Mouse (Mus musculus) limb, embryonic 10.5 days (tissue): ENCODE measurements at regions not wholly inside any gene's neighbourhood (a gene's known extent, or its start where the extent isn't known, plus 50 kb on each side); places are given as distances from the start of the nearest gene placed in this dataset.

ENCODE experiments used
- DNase-seq: peaks from one replicate; pipeline ENCODE4 v3.0.0-alpha.2; 2017; ENCODE audit warnings: low spot score
- H3K27ac ChIP-seq: fragments of 300-500 bp; sonication (generic); 2 replicates; pipeline ENCODE4 v1.5.1; 2016; ENCODE audit warnings: mild to moderate bottlenecking
- H3K27me3 ChIP-seq: fragments of 300-500 bp; sonication (generic); 2 replicates; pipeline ENCODE4 v1.6.1; 2016; ENCODE audit warnings: low read depth, mild to moderate bottlenecking; ENCODE audit not compliant: poor library complexity, severe bottlenecking
- H3K36me3 ChIP-seq: fragments of 300-500 bp; sonication (generic); 2 replicates; pipeline ENCODE4 v1.6.1; 2016; ENCODE audit warnings: mild to moderate bottlenecking, moderate library complexity
- H3K4me1 ChIP-seq: fragments of 300-500 bp; sonication (generic); 2 replicates; pipeline ENCODE4 v1.6.1; 2016
- H3K4me3 ChIP-seq: fragments of 300-500 bp; sonication (generic); 2 replicates; pipeline ENCODE4 v1.5.1; 2016; ENCODE audit warnings: mild to moderate bottlenecking, moderate library complexity
- H3K9me3 ChIP-seq: fragments of 300-500 bp; sonication (generic); replicated peaks from 2 replicates; pipeline ENCODE4 v1.6.1; 2016; ENCODE audit warnings: mild to moderate bottlenecking
- WGBS: fragments of 180-500 bp; shearing (Covaris S2); methylation state at CpG from one replicate; pipeline ENCODE4 v1.1.7; 2016; 5-methylcytosine and 5-hydroxymethylcytosine counted together

- Histone ChIP-seq H3K4me1 (peaks cover 31% of the 10 kb centered on the region), H3K27me3 (no peaks in the 10 kb centered on the region; the same call in 1 of the 2 replicates), H3K36me3 (no peaks in the 10 kb centered on the region), H3K4me3 (peak overlapping the region; percentile 54), H3K27ac (peak overlapping the region; percentile 91), H3K9me3 (no peaks in the 10 kb centered on the region)
- 2% methylated on average over 25 of the region's 25 CpGs for WGBS
- DNase-seq, result peak; percentile 78
These were observed 164.3 kb upstream of the Lef1 start for GRCm38 (mm10) chr3:130945861-130946449.

DNA sequence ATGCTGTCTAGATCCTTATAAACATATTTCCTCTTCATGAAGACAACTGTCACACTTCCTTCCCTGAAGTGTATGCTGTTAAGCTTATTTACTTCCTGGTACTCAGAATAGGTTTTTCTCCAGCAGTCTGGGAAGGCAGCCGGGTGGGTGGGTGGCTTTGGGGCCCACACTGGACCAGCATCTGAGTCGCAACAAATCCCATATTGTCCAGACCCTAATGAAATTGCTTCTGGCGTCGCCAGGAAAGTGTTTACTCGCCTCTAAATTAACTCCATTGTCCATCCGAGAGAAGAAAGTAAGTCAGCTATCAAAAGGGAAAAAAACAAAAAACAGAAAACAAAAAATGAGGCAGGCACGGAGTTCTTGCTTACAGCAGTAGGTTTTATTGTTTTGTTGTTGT lies 164.9 kb upstream of the Lef1 start:
- DNase-seq, result no peak
- Histone ChIP-seq H3K4me1 (peaks cover 31% of the 10 kb centered on the region), H3K27me3 (no peaks in the 10 kb centered on the region; the same call in 1 of the 2 replicates), H3K4me3 (peak overlapping the region; percentile 54), H3K36me3 (no peaks in the 10 kb centered on the region), H3K27ac (peak overlapping the region; percentile 91), H3K9me3 (no peaks in the 10 kb centered on the region)
- WGBS, result 8% methylated on average over 7 of the region's 7 CpGs

- WGBS, result 96% methylated on average over 6 of the region's 6 CpGs
- no peak overlapping the region for H3K4me3 ChIP-seq
These were observed 166.0 kb upstream of the Lef1 start for GRCm38 (mm10) chr3:130944241-130944640.

DNA sequence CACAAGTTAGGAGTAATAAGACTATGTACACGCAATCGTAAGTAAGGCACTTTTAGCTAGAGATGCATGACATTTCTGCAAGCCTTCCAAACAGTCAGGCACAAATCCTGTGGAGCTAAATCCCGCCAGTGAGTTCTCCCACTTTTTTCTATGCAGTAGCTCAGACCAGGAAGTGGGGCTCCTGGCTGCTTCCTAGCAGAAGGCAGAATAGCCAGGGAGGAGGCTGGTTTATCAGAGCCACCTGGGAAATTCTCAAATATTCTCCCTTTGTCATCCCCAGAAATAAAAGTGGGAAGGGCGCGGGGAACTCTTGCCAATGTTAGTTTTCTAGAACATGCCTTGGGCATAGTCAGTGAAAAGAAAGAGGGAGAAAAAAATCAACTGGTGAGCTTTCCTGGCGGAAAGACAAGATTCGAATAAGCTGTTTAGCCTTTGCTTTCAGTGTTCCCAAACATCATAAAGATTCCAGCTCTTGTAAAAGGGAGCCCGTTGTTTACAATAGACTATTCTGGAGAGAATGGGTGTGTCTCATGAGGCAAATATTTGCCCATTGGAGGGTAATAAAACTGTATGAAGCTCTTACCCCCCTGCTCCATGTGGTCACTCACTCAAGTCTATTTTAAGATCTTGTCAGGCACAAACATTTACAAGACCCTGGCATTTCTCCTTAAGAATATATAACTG lies 167.2 kb upstream of the Lef1 start:
- H3K27me3 ChIP-seq, result no peaks in the 10 kb centered on the region; the same call in 1 of the 2 replicates
- H3K9me3 ChIP-seq, result no peaks in the 10 kb centered on the region
- peaks cover 31% of the 10 kb centered on the region for H3K4me1 ChIP-seq
- H3K4me3 ChIP-seq, result no peak overlapping the region
- H3K36me3 ChIP-seq, result no peaks in the 10 kb centered on the region
- H3K27ac ChIP-seq, result no peak overlapping the region
- DNase-seq, result no peak
- 79% methylated on average over 8 of the region's 8 CpGs for WGBS

More at GRCm38 (mm10) chr3:130944241-130944640, 166.0 kb upstream of the Lef1 start:
- Histone ChIP-seq H3K4me1 (peaks cover 31% of the 10 kb centered on the region), H3K27ac (0 out of 2 replicates have a peak overlapping the region, but pooled peaks have one; percentile 15), H3K9me3 (no peaks in the 10 kb centered on the region), H3K27me3 (no peaks in the 10 kb centered on the region; the same call in 1 of the 2 replicates), H3K36me3 (no peaks in the 10 kb centered on the region)
- DNase-seq, result no peak

DNA sequence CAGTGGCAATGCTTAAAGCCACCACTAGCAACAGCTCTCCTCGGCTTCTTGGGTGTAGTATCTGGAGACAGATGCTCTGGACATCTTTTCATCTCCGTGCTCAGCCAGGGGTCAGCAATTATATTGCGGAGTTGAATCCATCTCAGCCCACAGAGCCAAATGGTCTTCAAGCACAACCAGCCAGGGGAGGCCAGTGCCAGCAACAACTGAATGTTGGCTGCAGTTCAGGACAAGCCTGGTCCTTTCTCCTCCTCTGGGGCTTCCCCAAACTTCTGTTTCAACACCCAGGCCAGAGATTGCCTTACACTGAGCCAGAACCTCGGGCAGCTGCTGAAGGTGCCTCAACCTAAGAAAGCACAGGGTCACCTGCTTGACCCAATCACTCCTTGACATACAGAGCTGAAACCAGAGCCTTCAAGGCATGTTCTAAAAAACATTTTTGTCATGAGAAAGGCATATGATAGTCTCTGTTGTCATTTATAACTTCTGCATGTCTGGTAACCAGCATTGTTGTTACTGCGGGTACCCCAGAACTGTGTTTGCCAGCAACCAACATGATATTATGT lies 169.9 kb upstream of the Lef1 start:
- no peak for DNase-seq
- Histone ChIP-seq H3K27me3 (peaks cover 7% of the 10 kb centered on the region; the same call in 1 of the 2 replicates), H3K9me3 (no peaks in the 10 kb centered on the region), H3K4me3 (no peak overlapping the region), H3K36me3 (no peaks in the 10 kb centered on the region), H3K27ac (no peak overlapping the region), H3K4me1 (peaks cover 32% of the 10 kb centered on the region)
- WGBS, result 75% methylated on average over 5 of the region's 5 CpGs

DNA sequence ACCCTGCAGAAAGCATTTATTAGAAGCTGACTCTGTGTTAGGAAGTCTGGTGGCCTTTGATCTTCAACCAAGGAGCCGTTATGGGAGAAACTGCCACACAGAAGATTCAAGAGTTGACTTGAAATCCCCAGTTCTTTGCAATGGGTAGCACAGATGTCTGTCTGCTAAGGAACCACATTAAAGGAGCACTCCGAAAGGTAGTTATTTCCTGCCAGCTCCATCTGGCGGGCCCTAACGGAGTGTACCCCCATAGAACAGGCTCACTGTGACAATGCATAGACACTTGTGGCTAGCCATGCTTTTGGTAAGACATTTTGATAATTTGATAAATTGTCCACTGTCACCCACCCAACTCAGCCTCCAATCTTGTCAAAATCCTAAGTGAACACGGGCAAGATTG lies 173.3 kb upstream of the Lef1 start:
- Histone ChIP-seq H3K4me1 (peaks cover 21% of the 10 kb centered on the region), H3K4me3 (no peak overlapping the region), H3K27me3 (peaks cover 11% of the 10 kb centered on the region; the same call in 1 of the 2 replicates), H3K27ac (no peak overlapping the region), H3K36me3 (no peaks in the 10 kb centered on the region), H3K9me3 (no peaks in the 10 kb centered on the region)
- no peak for DNase-seq
- WGBS, result 42% methylated on average over 5 of the region's 5 CpGs

DNA sequence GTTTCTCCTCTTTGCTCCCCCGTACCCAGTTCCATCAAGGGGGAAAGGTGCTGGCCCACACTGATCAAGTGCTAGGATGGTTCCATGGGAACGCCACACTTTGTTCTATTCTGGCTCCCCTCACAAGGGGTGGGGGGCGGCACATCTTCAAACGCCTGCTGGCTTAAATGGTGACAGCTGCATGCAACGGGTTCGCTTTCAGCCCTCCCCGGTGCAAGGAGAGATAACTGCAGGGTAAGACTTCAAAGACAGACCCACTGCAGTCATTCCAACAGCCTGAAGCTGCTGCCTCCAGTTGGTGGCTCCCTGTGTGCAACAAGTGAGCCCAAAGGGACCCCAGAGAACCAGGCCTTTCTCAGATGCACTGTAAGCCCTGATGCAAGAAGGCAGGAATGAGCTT lies 173.9 kb upstream of the Lef1 start:
- H3K27me3 ChIP-seq, result peaks cover 11% of the 10 kb centered on the region; the same call in 1 of the 2 replicates
- H3K9me3 ChIP-seq, result no peaks in the 10 kb centered on the region
- no peaks in the 10 kb centered on the region for H3K36me3 ChIP-seq
- H3K27ac ChIP-seq, result peak overlapping the region; percentile 43; the same call in 1 of the 2 replicates
- H3K4me1 ChIP-seq, result peaks cover 21% of the 10 kb centered on the region
- H3K4me3 ChIP-seq, result no peak overlapping the region
- WGBS, result 10% methylated on average over 7 of the region's 7 CpGs
- peak; percentile 40 for DNase-seq

- WGBS, result 65% methylated on average over 11 of the region's 11 CpGs
- H3K4me1 ChIP-seq, result peaks cover 21% of the 10 kb centered on the region
- H3K27me3 ChIP-seq, result peaks cover 11% of the 10 kb centered on the region; the same call in 1 of the 2 replicates
- no peaks in the 10 kb centered on the region for H3K9me3 ChIP-seq
- peak overlapping the region; percentile 43; the same call in 1 of the 2 replicates for H3K27ac ChIP-seq
- H3K36me3 ChIP-seq, result no peaks in the 10 kb centered on the region
- no peak for DNase-seq
- H3K4me3 ChIP-seq, result no peak overlapping the region
These were observed 174.3 kb upstream of the Lef1 start for GRCm38 (mm10) chr3:130935926-130936315.

GRCm38 (mm10) chr3:130935302-130935925 lies 174.9 kb upstream of the Lef1 start:
- DNase-seq, result peak; percentile 45
- H3K27ac ChIP-seq, result peak overlapping the region; percentile 43; the same call in 1 of the 2 replicates
- H3K27me3 ChIP-seq, result peaks cover 11% of the 10 kb centered on the region; the same call in 1 of the 2 replicates
- no peaks in the 10 kb centered on the region for H3K9me3 ChIP-seq
- H3K4me1 ChIP-seq, result peaks cover 21% of the 10 kb centered on the region
- H3K36me3 ChIP-seq, result no peaks in the 10 kb centered on the region
- WGBS, result 47% methylated on average over 8 of the region's 8 CpGs
- no peak overlapping the region for H3K4me3 ChIP-seq

- DNase-seq, result no peak
- Histone ChIP-seq H3K9me3 (no peaks in the 10 kb centered on the region), H3K36me3 (no peaks in the 10 kb centered on the region), H3K4me3 (no peak overlapping the region), H3K4me1 (peaks cover 21% of the 10 kb centered on the region), H3K27ac (no peak overlapping the region), H3K27me3 (peaks cover 11% of the 10 kb centered on the region; the same call in 1 of the 2 replicates)
- WGBS, result 79% methylated on average over 6 of the region's 6 CpGs
These were observed 177.5 kb upstream of the Lef1 start for GRCm38 (mm10) chr3:130932723-130933122.

- Histone ChIP-seq H3K27me3 (peaks cover 11% of the 10 kb centered on the region; the same call in 1 of the 2 replicates), H3K27ac (no peak overlapping the region), H3K4me3 (no peak overlapping the region), H3K9me3 (no peaks in the 10 kb centered on the region), H3K36me3 (no peaks in the 10 kb centered on the region), H3K4me1 (peaks cover 20% of the 10 kb centered on the region)
- DNase-seq, result no peak
- 93% methylated on average over 5 of the region's 5 CpGs for WGBS
These were observed 178.0 kb upstream of the Lef1 start for GRCm38 (mm10) chr3:130932226-130932625.

DNA sequence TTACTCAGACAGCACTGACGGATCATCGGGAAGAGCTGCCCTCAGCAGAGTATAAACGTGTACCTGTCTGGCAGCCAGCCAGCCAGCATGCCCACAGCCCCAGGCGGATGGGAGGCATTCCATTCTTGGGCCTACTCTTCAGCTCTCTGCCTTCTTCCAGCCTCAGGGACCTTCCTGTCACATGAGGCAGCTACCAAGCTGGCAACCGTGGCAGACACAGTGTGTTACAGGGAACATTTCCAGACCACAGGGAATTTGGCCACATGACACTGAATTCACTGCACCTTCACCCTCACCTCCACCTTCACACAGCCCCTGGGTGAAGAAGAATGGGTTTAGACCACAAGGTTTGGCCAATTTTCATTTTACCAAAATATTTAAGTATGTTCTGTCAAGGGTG lies 185.3 kb upstream of the Lef1 start:
- WGBS, result 67% methylated on average over 5 of the region's 5 CpGs
- no peak for DNase-seq

More for the DNA sequence above, 185.3 kb upstream of the Lef1 start:
- Histone ChIP-seq H3K27ac (no peak overlapping the region), H3K4me3 (no peak overlapping the region), H3K9me3 (no peaks in the 10 kb centered on the region), H3K4me1 (peaks cover 20% of the 10 kb centered on the region), H3K36me3 (no peaks in the 10 kb centered on the region), H3K27me3 (peaks cover 13% of the 10 kb centered on the region; the same call in 1 of the 2 replicates)
